25 mouse cellular contexts compared by ENCODE assay signal in genomic region chr1:170972936-170973335, GRCm38 (mm10). TPM values are rescaled to one million over a fixed set of nuclear protein-coding genes. Genes with fewer than 3 reads are reported as not detected.
DNase-seq lines count a peak whose midpoint lies in the region; ATAC-seq and TF ChIP-seq lines count a peak whose summit lies in the region.
"Had no signal": no experiment of that assay in that cellular context is flagged by ENCODE, and none has a peak within 500 bp of the region (broad histone marks: within the 10 kb centered on the region; RNA-seq: fewer than 3 reads in every experiment).

No protein-coding gene starts in this region.

- WGBS in spleen, adult 2 months = 40% methylated on average over 4 of the region's 4 CpGs
- 70% methylated on average over 4 of the region's 4 CpGs for WGBS in intestine, embryonic 15.5 days

- no peak for TF ChIP-seq CTCF in spleen, adult 2 months (IDR thresholded peaks at IDR 0.05; ENCODE audit: extremely low read depth, insufficient read depth, insufficient read length, insufficient replicate concordance)
- no peak for TF ChIP-seq CTCF in MEL (IDR thresholded peaks at IDR 0.05 in 2 of 3, conservative IDR thresholded peaks at IDR 0.05 in 1 of 3; ENCODE audit: control insufficient read depth in 1 of 3, insufficient read depth in 1 of 3, low read depth in 2 of 3, low read length in 3 of 3, poor library complexity in 1 of 3, severe bottlenecking in 1 of 3)

- TF ChIP-seq POLR2A in spleen, adult 2 months (IDR thresholded peaks at IDR 0.05; ENCODE audit: low read depth, low read length) = no peak
- no peak for TF ChIP-seq POLR2A in MEL (IDR thresholded peaks at IDR 0.05; ENCODE audit: control insufficient read depth in 1 of 2, insufficient read depth in 1 of 2, low read depth in 1 of 2, low read length in 2 of 2, poor library complexity in 1 of 2)

- peak overlapping the region; percentile 4; the same call in 1 of the 2 replicates for H3K4me3 ChIP-seq in spleen, adult 2 months (ENCODE audit: extremely low read depth, insufficient read depth, insufficient read length)
- no peak overlapping the region for H3K4me3 ChIP-seq in MEL (ENCODE audit: control insufficient read depth in 1 of 2, insufficient read depth in 1 of 2, low read depth in 2 of 2, low read length in 2 of 2)
- H3K4me3 ChIP-seq in intestine, embryonic 15.5 days (replicated peaks) = no peak overlapping the region
- H3K4me3 ChIP-seq: heart, embryonic 15.5 days; hindbrain, embryonic 10.5 days; midbrain, embryonic 13.5 days had no signal

- peaks cover 10% of the 10 kb centered on the region for H3K36me3 ChIP-seq in spleen, adult 2 months (ENCODE audit: control insufficient read depth, insufficient read depth, low read length)
- peaks cover 0 to 20% of the 10 kb centered on the region in 2 experiments; a peak in 2 of 4 replicates for H3K36me3 ChIP-seq in MEL (ENCODE audit: control insufficient read depth in 1 of 2, insufficient read depth in 2 of 2, low read length in 2 of 2)
- H3K36me3 ChIP-seq in intestine, embryonic 15.5 days = no peaks in the 10 kb centered on the region
- H3K36me3 ChIP-seq: heart, embryonic 15.5 days; hindbrain, embryonic 10.5 days; midbrain, embryonic 13.5 days had no signal

- H3K9me3 ChIP-seq in MEL (replicated peaks; ENCODE audit: insufficient read depth, low read length) = no peaks in the 10 kb centered on the region
- no peaks in the 10 kb centered on the region for H3K9me3 ChIP-seq in intestine, embryonic 15.5 days
- H3K9me3 ChIP-seq: heart, embryonic 15.5 days; hindbrain, embryonic 10.5 days; midbrain, embryonic 13.5 days had no signal

- H3K79me2 ChIP-seq in MEL (ENCODE audit: control insufficient read depth, insufficient read depth, low read length, poor library complexity) = no peaks in the 10 kb centered on the region

- peak; percentile 22 to 53; a peak in 2 of 4 replicates for TF ChIP-seq EP300 in MEL (IDR thresholded peaks at IDR 0.05; ENCODE audit: low read depth in 1 of 2, low read length in 2 of 2)

- H3K4me1 ChIP-seq in spleen, adult 2 months (ENCODE audit: control insufficient read depth, insufficient read depth, insufficient read length) = peaks cover 14% of the 10 kb centered on the region
- H3K4me1 ChIP-seq in MEL (ENCODE audit: control insufficient read depth in 1 of 2, insufficient read depth in 2 of 2, low read length in 2 of 2) = peaks cover 7 to 25% of the 10 kb centered on the region in 2 experiments
- no peaks in the 10 kb centered on the region for H3K4me1 ChIP-seq in intestine, embryonic 15.5 days (replicated peaks)
- H3K4me1 ChIP-seq: heart, embryonic 15.5 days; hindbrain, embryonic 10.5 days; midbrain, embryonic 13.5 days had no signal

- no peak for DNase-seq in spleen, adult 2 months (ENCODE audit: low read depth in 1 of 2, low spot score in 2 of 2)
- DNase-seq in spleen, adult 18-20 months = no peak
- DNase-seq in MEL (ENCODE audit: low read depth, low spot score) = peak; percentile 72
- no peak for DNase-seq in urinary bladder, postnatal 36 days (ENCODE audit: low spot score in 2 of 2)
- no peak for DNase-seq in cerebellum, postnatal 14 days
- DNase-seq: adrenal gland, adult 2 months; cerebellum, adult 18-20 months; cerebellum, postnatal 36 days; forebrain, postnatal 0 days; gastrocnemius, postnatal 36 days; kidney, postnatal 25 days had no signal

- no peaks in the 10 kb centered on the region for H3K27me3 ChIP-seq in spleen, adult 2 months (ENCODE audit: control insufficient read depth, insufficient read depth, low read length)
- H3K27me3 ChIP-seq in MEL (ENCODE audit: control insufficient read depth in 1 of 2, insufficient read depth in 2 of 2, low read length in 2 of 2) = no peaks in the 10 kb centered on the region
- H3K27me3 ChIP-seq in intestine, embryonic 15.5 days (replicated peaks) = no peaks in the 10 kb centered on the region
- H3K27me3 ChIP-seq: heart, embryonic 15.5 days; midbrain, embryonic 13.5 days had no signal

- TF ChIP-seq RAD21 in MEL (IDR thresholded peaks at IDR 0.05; ENCODE audit: low read depth, low read length) = no peak

- H3K9ac ChIP-seq in MEL (ENCODE audit: control insufficient read depth, low read depth, low read length, poor library complexity, severe bottlenecking) = no peak overlapping the region
- H3K9ac ChIP-seq in intestine, embryonic 15.5 days = no peak overlapping the region
- H3K9ac ChIP-seq: forebrain, postnatal 0 days; heart, embryonic 15.5 days; midbrain, embryonic 13.5 days had no signal

- no peak overlapping the region for H3K4me2 ChIP-seq in intestine, embryonic 15.5 days (replicated peaks)
- H3K4me2 ChIP-seq: heart, embryonic 15.5 days; midbrain, embryonic 13.5 days had no signal

- ATAC-seq in hematopoietic stem cell, adult 5-6 weeks (replicated peaks in 1 of 2; ENCODE audit: insufficient read depth in 1 of 2, low FRiP score in 2 of 2, low TSS enrichment in 1 of 2, low read depth in 1 of 2, poor library complexity in 2 of 2, severe bottlenecking in 2 of 2) = peak; percentile 22 to 81; a peak in 2 of 4 replicates
- peak; percentile 69 for ATAC-seq in neutrophil, adult 5-6 weeks (ENCODE audit: extremely low read depth, insufficient number of reproducible peaks, low FRiP score, poor library complexity, severe bottlenecking)
- ATAC-seq in intestine, embryonic 15.5 days = no peak
- ATAC-seq: forebrain, postnatal 0 days; hindbrain, embryonic 16.5 days; intestine, postnatal 0 days; lung, postnatal 0 days; midbrain, embryonic 13.5 days had no signal

- H3K27ac ChIP-seq in spleen, adult 2 months (ENCODE audit: insufficient read depth, low read length) = no peak overlapping the region
- peak overlapping the region; percentile 18; the same call in 1 of the 2 replicates for H3K27ac ChIP-seq in MEL (ENCODE audit: control insufficient read depth, low read depth, low read length)
- H3K27ac ChIP-seq in intestine, embryonic 15.5 days = no peak overlapping the region
- H3K27ac ChIP-seq: heart, embryonic 15.5 days; hindbrain, embryonic 10.5 days; midbrain, embryonic 13.5 days had no signal

TF ChIP-seq in MEL, 35 proteins besides CTCF, POLR2A, EP300 and RAD21 (continues in another document):
- TF ChIP-seq E2F4 (IDR thresholded peaks at IDR 0.05; ENCODE audit: borderline replicate concordance, low read depth, low read length) (no peak), RCOR1 (IDR thresholded peaks at IDR 0.05; ENCODE audit: low read depth, low read length) (no peak), UBTF (IDR thresholded peaks at IDR 0.05; ENCODE audit: borderline replicate concordance, insufficient read depth, low read depth, low read length) (no peak), MEF2A (IDR thresholded peaks at IDR 0.05; ENCODE audit: extremely low read depth, insufficient replicate concordance, low read depth, low read length, poor library complexity, severe bottlenecking) (no peak), TBP (IDR thresholded peaks at IDR 0.05; ENCODE audit: low read depth, low read length) (no peak), KAT2A (conservative IDR thresholded peaks at IDR 0.05; ENCODE audit: low read depth, low read length) (no peak), ZC3H11A (IDR thresholded peaks at IDR 0.05; ENCODE audit: low read depth, low read length) (no peak), MAX (IDR thresholded peaks at IDR 0.05; ENCODE audit: low read length) (peak; percentile 83), SMC3 (IDR thresholded peaks at IDR 0.05; ENCODE audit: low read depth, low read length) (no peak), ZNF384 (IDR thresholded peaks at IDR 0.05; ENCODE audit: low read depth, low read length) (no peak), POLR2AphosphoS2 (IDR thresholded peaks at IDR 0.05; ENCODE audit: low read length) (no peak), POLR2AphosphoS5 (IDR thresholded peaks at IDR 0.05; ENCODE audit: borderline replicate concordance, low read depth, low read length) (no peak), MAFK (IDR thresholded peaks at IDR 0.05; ENCODE audit: borderline replicate concordance, low read depth, low read length) (peak; percentile 89; the same call in 1 of the 2 replicates), MYC (IDR thresholded peaks at IDR 0.05; ENCODE audit: low read depth, low read length) (peak; percentile 92; the same call in 1 of the 2 replicates), ELF1 (IDR thresholded peaks at IDR 0.05; ENCODE audit: low read depth, low read length) (0 out of 2 replicates have a peak, but pooled peaks have one; percentile 44), CHD2 (IDR thresholded peaks at IDR 0.05; ENCODE audit: low read length) (no peak), USF2 (IDR thresholded peaks at IDR 0.05; ENCODE audit: borderline replicate concordance in 1 of 2, insufficient read depth in 1 of 2, low read depth in 1 of 2, low read length in 2 of 2) (no peak), TCF12 (IDR thresholded peaks at IDR 0.05; ENCODE audit: low read depth, low read length) (no peak), HCFC1 (IDR thresholded peaks at IDR 0.05; ENCODE audit: low read depth, low read length) (no peak), MXI1 (IDR thresholded peaks at IDR 0.05; ENCODE audit: low read depth, low read length) (peak; percentile 72; the same call in 1 of the 2 replicates)

RNA-seq across cellular contexts. Expression of gene Fcgr2b, which starts 3.4 kb away (rescaled TPM):
- polyA plus RNA-seq in spleen, adult 2 months (2012; rRNA removed) = 47.5 and 71.3 TPM in 2 replicates
- total RNA-seq in MEL (2012; rRNA removed) = 4.7 and 6.4 TPM in 2 replicates
- 1 to 10 TPM in 1 of 2 experiments, not detected in 1; 8.2 TPM for polyA plus RNA-seq in MEL (2012; ENCODE audit: insufficient read depth in 1 of 2, insufficient read length in 2 of 2, low read depth in 1 of 2, low replicate concordance in 2 of 2, missing spikeins in 1 of 2)
- 18.5 and 26.0 TPM in 2 replicates for total RNA-seq in hematopoietic stem cell, adult 5-6 weeks (2017)
- 136 and 145 TPM in 2 replicates for total RNA-seq in neutrophil, adult 5-6 weeks (2017)
- 1.7 and 2.1 TPM in 2 replicates for polyA plus RNA-seq in intestine, embryonic 15.5 days (2015; fragmentation: Nextera tagmentation; extraction: Ambion mirVana)
- polyA plus RNA-seq: neural tube, embryonic 11.5 days had no signal

RNA-seq across cellular contexts. Expression of gene Fcrla, which starts 45.6 kb away (rescaled TPM):
- 116 and 142 TPM in 2 replicates for polyA plus RNA-seq in spleen, adult 2 months (2012; rRNA removed)
- 0.12 and 0.39 TPM in 2 replicates for total RNA-seq in MEL (2012; rRNA removed)
- under 1 TPM in 1 of 2 experiments, not detected in 1; 0.18 TPM for polyA plus RNA-seq in MEL (2012; ENCODE audit: insufficient read depth in 1 of 2, insufficient read length in 2 of 2, low read depth in 1 of 2, low replicate concordance in 2 of 2, missing spikeins in 1 of 2)
- 0.65 and 1.1 TPM in 2 replicates for total RNA-seq in hematopoietic stem cell, adult 5-6 weeks (2017)
- 255 and 258 TPM in 2 replicates for total RNA-seq in neutrophil, adult 5-6 weeks (2017)
- polyA plus RNA-seq in intestine, embryonic 15.5 days (2015; fragmentation: Nextera tagmentation; extraction: Ambion mirVana) = not detected in 2 replicates
- total RNA-seq: forebrain, postnatal 0 days; left cerebral cortex, adult 18-20 months; left cerebral cortex, postnatal 25 days had no signal
- polyA plus RNA-seq: forebrain, embryonic 11.5 days; hindbrain, embryonic 10.5 days; hindbrain, embryonic 16.5 days; intestine, postnatal 0 days; kidney, embryonic 14.5 days; midbrain, embryonic 13.5 days; neural tube, embryonic 11.5 days had no signal

RNA-seq across cellular contexts. Expression of gene Fcgr4, which starts 45.8 kb away (rescaled TPM):
- polyA plus RNA-seq in spleen, adult 2 months (2012; rRNA removed) = 7.6 and 11.4 TPM in 2 replicates
- not detected in 2 replicates for total RNA-seq in MEL (2012; rRNA removed)
- polyA plus RNA-seq in MEL (2012; ENCODE audit: insufficient read depth in 1 of 2, insufficient read length in 2 of 2, low read depth in 1 of 2, low replicate concordance in 2 of 2, missing spikeins in 1 of 2) = not detected
- 1.1 and 6.9 TPM in 2 replicates for total RNA-seq in hematopoietic stem cell, adult 5-6 weeks (2017)
- total RNA-seq in neutrophil, adult 5-6 weeks (2017) = 134 TPM in 2 replicates
- polyA plus RNA-seq in intestine, embryonic 15.5 days (2015; fragmentation: Nextera tagmentation; extraction: Ambion mirVana) = 1.7 and 1.8 TPM in 2 replicates
- total RNA-seq: gastrocnemius, postnatal 36 days; left cerebral cortex, adult 18-20 months; left cerebral cortex, postnatal 25 days had no signal
- polyA plus RNA-seq: midbrain, embryonic 13.5 days had no signal

Comparison
In these comparisons a context has a peak if more than half of its experiments do, and no peak if none do; other contexts are left out.
1. RNA of gene Fcrla, which starts 45.6 kb away (total RNA-seq): 255 to 258 TPM in neutrophil, adult 5-6 weeks; 0.65 to 1.1 TPM in hematopoietic stem cell, adult 5-6 weeks and 0.12 to 0.39 TPM in MEL; every median in the first group is over 100 times any median in the second.
2. RNA of gene Fcgr4, which starts 45.8 kb away (total RNA-seq): 134 TPM in neutrophil, adult 5-6 weeks; 1.1 to 6.9 TPM in hematopoietic stem cell, adult 5-6 weeks and not detected in MEL; every median in the first group is over 10 times any median in the second.